Mouse (Mus musculus) kidney, adult 2 months (tissue): ENCODE data around the gene Fyb2.

Experiments used
- CTCF ChIP-seq: fragments of 200-500 bp; conservative IDR thresholded peaks from 2 replicates; pipeline ENCODE4 v1.5.1; 2011; ENCODE audit warnings: low read depth, mild to moderate bottlenecking, control low read depth, low read length, moderate library complexity, mixed read lengths; ENCODE audit not compliant: insufficient read depth, insufficient read length
- POLR2A ChIP-seq: fragments of 200-500 bp; IDR thresholded peaks from one replicate; pipeline ENCODE4 v1.6.1; 2011; ENCODE audit warnings: low read depth, low read length, control low read depth

DNA sequence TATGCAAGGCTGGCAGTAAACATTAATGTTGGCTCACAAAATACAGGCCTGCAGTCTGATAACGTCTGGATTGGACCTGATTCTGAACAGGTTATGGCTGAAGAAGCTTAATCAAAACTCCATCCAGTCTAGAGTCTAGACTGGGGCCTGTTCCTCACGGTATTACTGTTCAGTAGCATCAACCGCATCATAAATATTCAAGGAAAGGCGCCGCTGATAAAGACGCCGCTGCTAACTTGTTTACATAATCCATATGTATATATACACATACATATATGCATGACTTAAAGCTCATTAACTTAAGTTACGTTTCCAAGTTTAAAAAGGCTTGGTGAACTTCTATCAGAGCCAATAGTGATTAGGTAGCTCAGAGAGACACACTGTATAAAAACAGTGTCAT lies 117.8 kb downstream of the Fyb2 start:
- TF ChIP-seq CTCF (no peak), POLR2A (no peak)
